Mouse (Mus musculus) adrenal gland, postnatal 4 days (tissue): ENCODE measurements around the gene Samd9l. TPM values are rescaled to one million over a fixed set of nuclear protein-coding genes. Genes with fewer than 3 reads are reported as not detected.
"Not testable (repeated sequence)": the region's sequence is repeated elsewhere in the genome, so short reads cannot be mapped to it uniquely, and the experiment has no call there.

Experiments
- DNase-seq, 2 experiments: peaks; one replicate each; pipeline ENCODE4 v3.0.0; 2021 to 2022; ENCODE audit warnings: low spot score in 2 of 2, mixed read lengths in 2 of 2
- long read RNA-seq, 2 experiments: library from polyadenylated mRNA; stranded (forward); transcript quantifications; one replicate each; pipeline ENCODE4 v2.0.0; 2021
- total RNA-seq, 2 experiments: library from RNA; stranded (reverse); gene quantifications; 2 replicates each; pipeline ENCODE4 v1.2.3; 2021

Gene Samd9l
- total RNA-seq: 10 to 100 TPM; 12.5 to 19.2 TPM
- long read RNA-seq, experiment 1, full-length matches to known transcripts: 2 of 3 reads
- long read RNA-seq, experiment 1, partial matches to known transcripts: 0 of 3 reads
- long read RNA-seq, experiment 1, other reads (novel, unspliced or antisense): 1 of 3 reads
- long read RNA-seq, experiment 2, full-length matches to known transcripts: 9 of 18 reads
- long read RNA-seq, experiment 2, partial matches to known transcripts: 1 of 18 reads
- long read RNA-seq, experiment 2, other reads (novel, unspliced or antisense): 8 of 18 reads

GRCm38 (mm10) chr6:3399340-3400068 lies at the start of gene Samd9l:
Gene Samd9l (minus strand): TSS chr6:3399572.
- peak in 1 of 2 experiments; percentile 46 for DNase-seq

GRCm38 (mm10) chr6:3447404-3447803 lies 48.0 kb upstream of the Samd9l start:
- peak; percentile 4 to 22 for DNase-seq

- DNase-seq: no peak
Measured at GRCm38 (mm10) chr6:3443905-3444304, 44.5 kb upstream of the Samd9l start.

- no peak for DNase-seq
Measured at GRCm38 (mm10) chr6:3436087-3436486, 36.7 kb upstream of the Samd9l start.

GRCm38 (mm10) chr6:3430976-3431375 lies 31.6 kb upstream of the Samd9l start:
- DNase-seq: not testable (repeated sequence)

GRCm38 (mm10) chr6:3427047-3427446 lies 27.7 kb upstream of the Samd9l start:
- DNase-seq: no peak

- not testable (repeated sequence) for DNase-seq
Measured at GRCm38 (mm10) chr6:3425333-3425732, 26.0 kb upstream of the Samd9l start.

GRCm38 (mm10) chr6:3424613-3425277 lies 25.4 kb upstream of the Samd9l start:
- DNase-seq: not testable (repeated sequence)

GRCm38 (mm10) chr6:3397182-3397906 lies 2.0 kb downstream of the Samd9l start:
- DNase-seq: not testable (repeated sequence)

GRCm38 (mm10) chr6:3395921-3396611 lies 3.3 kb downstream of the Samd9l start:
- DNase-seq: not testable (repeated sequence)

GRCm38 (mm10) chr6:3389995-3390394 lies 9.4 kb downstream of the Samd9l start:
- no peak for DNase-seq

- no peak for DNase-seq
Measured at GRCm38 (mm10) chr6:3386565-3386964, 12.8 kb downstream of the Samd9l start.

- not testable (repeated sequence) for DNase-seq
Measured at GRCm38 (mm10) chr6:3384816-3385215, 14.6 kb downstream of the Samd9l start.

- not testable (repeated sequence) for DNase-seq
Measured at GRCm38 (mm10) chr6:3384115-3384791, 15.1 kb downstream of the Samd9l start.

- DNase-seq: no peak
Measured at GRCm38 (mm10) chr6:3379146-3379545, 20.2 kb downstream of the Samd9l start.

GRCm38 (mm10) chr6:3376687-3377086 lies 22.7 kb downstream of the Samd9l start:
- no peak for DNase-seq

GRCm38 (mm10) chr6:3369527-3369926 lies 29.8 kb downstream of the Samd9l start:
- no peak for DNase-seq

- not testable (repeated sequence) for DNase-seq
Measured at GRCm38 (mm10) chr6:3365609-3366008, 33.8 kb downstream of the Samd9l start.

- not testable (repeated sequence) for DNase-seq
Measured at GRCm38 (mm10) chr6:3345924-3346597, 53.3 kb downstream of the Samd9l start.
